Mouse (Mus musculus) hindbrain, embryonic 15.5 days (tissue): ENCODE data around the gene Sv2b. TPM values are rescaled to one million over a fixed set of nuclear protein-coding genes. Genes with fewer than 3 reads are reported as not detected.
"Not testable (repeated sequence)": the region's sequence is repeated elsewhere in the genome, so short reads cannot be mapped to it uniquely, and the experiment has no call there.

ENCODE experiments used
- ATAC-seq: fragments of 200-750 bp; cut with Nextera tagmentation; 2 replicates; pipeline ENCODE4 v1.8.0; 2017; ENCODE audit warnings: low read depth, moderate number of reproducible peaks, moderate TSS enrichment; ENCODE audit not compliant: low FRiP score
- H3K27ac ChIP-seq: fragments of 300-500 bp; sonication (generic); replicated peaks from 2 replicates; pipeline ENCODE4 v1.5.1; 2015; ENCODE audit warnings: mild to moderate bottlenecking, inconsistent platforms
- H3K27me3 ChIP-seq: fragments of 300-500 bp; sonication (generic); 2 replicates; pipeline ENCODE4 v1.6.1; 2015; ENCODE audit warnings: control low read depth, inconsistent platforms
- H3K36me3 ChIP-seq: fragments of 300-500 bp; sonication (generic); 2 replicates; pipeline ENCODE4 v1.6.1; 2015; ENCODE audit warnings: control low read depth, inconsistent platforms
- H3K4me1 ChIP-seq: fragments of 300-500 bp; sonication (generic); replicated peaks from 2 replicates; pipeline ENCODE4 v1.6.1; 2015; ENCODE audit warnings: control low read depth, inconsistent platforms
- H3K4me2 ChIP-seq: fragments of 300-500 bp; sonication (generic); 2 replicates; pipeline ENCODE4 v1.6.1; 2015; ENCODE audit warnings: moderate library complexity, mild to moderate bottlenecking, inconsistent platforms
- H3K4me3 ChIP-seq: fragments of 300-500 bp; sonication (generic); 2 replicates; pipeline ENCODE4 v1.5.1; 2015; ENCODE audit warnings: mild to moderate bottlenecking, inconsistent platforms
- H3K9ac ChIP-seq: fragments of 300-500 bp; sonication (generic); 2 replicates; pipeline ENCODE4 v1.6.1; 2015; ENCODE audit warnings: inconsistent platforms
- H3K9me3 ChIP-seq: fragments of 300-500 bp; sonication (generic); 2 replicates; pipeline ENCODE4 v1.6.1; 2016; ENCODE audit warnings: control low read depth, inconsistent platforms
- WGBS: fragments of 180-500 bp; shearing (Covaris S2); methylation state at CpG from one replicate; pipeline ENCODE4 v1.1.7; 2015; 5-methylcytosine and 5-hydroxymethylcytosine counted together
- polyA plus RNA-seq: library from polyadenylated mRNA; unstranded; fragments of >200 nt; fragmentation: Nextera tagmentation; extraction: Ambion mirVana; gene quantifications from 2 replicates; pipeline ENCODE4 v1.2.1, GENCODE M21; 2015

Sv2b gene
- polyA plus RNA-seq = 18.5 and 18.6 TPM in 2 replicates

DNA sequence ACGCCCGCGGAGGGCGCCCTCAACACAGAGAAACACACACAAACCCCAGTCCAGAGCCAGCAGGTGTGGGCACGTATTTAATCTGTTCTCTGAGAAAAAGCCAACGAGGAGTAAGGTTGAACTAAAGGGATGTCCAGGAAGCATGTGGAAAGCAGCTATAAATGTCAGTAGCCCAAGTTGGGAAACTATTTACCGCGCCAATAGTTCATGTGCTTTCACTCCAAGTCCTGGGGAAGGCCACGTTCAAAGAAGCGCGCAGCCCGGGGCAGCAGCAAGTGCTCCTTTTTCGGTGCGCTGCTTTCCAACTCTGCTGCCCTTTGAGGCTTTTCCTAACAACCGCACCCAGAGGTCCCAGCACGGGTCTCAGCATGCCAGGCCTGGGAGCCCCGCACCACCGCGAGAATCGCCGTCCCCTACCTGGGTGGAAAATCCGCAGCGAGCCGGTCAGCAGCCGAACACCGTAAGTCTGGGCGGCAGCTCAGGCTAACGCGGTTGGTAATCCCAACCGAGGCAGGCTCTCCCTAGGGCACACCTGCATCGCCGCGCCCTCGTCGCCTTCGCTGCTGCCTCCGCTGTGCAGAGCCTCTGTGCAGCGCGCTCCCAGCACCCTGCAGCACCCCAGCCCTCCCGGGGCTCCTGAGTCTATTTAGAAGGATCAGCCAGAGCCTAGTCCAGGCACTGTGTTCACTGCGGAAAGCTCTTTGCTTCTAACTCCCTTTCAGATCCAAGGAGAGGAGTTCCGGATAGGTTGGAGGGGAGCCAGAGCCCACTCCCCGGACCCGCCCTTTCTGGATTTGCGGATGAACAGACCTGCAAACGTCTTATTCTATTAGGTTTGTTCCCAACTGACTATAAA, at the start of gene Sv2b:
TSS of gene Sv2b (minus strand) at position 806 of the 856 bp plus-strand sequence.
- Histone ChIP-seq H3K27me3 (peaks cover 9% of the 10 kb centered on the region), H3K9ac (peak within 1 kb of the TSS; percentile 58), H3K9me3 (no peaks in the 10 kb centered on the region), H3K4me3 (peak within 1 kb of the TSS; percentile 47), H3K4me2 (peak within 1 kb of the TSS; percentile 77), H3K4me1 (peaks cover 23% of the 10 kb centered on the region), H3K27ac (peak within 1 kb of the TSS; percentile 57), H3K36me3 (no peaks in the 10 kb centered on the region)
- peak; percentile 65 for ATAC-seq
- under 1% methylated on average over 46 of the region's 46 CpGs for WGBS

DNA sequence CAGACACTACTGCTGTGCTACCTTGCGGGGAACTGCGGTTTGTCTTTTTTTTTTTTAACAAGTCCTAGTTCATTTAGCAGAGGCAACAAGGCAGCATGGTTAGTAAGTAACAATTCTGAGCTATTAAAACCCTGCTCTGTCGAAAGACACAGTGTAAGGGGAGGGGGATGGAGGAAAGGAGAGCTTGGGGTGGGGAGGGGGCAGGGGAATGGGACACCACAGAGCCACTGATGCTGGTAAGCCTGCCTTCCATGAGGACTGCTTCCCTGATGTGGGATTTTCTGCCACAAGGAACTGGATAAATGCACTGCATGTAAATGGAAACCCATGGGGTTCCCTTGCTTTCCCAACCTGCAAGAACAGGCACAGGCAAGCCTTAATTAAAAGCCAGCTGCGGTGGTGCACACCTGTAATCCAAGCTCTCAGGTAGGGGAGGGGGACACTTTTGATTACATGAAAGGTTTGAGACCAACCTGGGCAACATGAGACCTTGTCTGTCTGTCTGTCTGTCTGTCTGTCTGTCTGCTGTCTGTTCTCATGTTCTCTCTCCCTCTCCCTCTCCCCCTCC, 49.3 kb upstream of the Sv2b start:
- 39% methylated on average over 4 of the region's 4 CpGs for WGBS
- ATAC-seq = no peak
- no peak overlapping the region for H3K4me2 ChIP-seq
- H3K4me1 ChIP-seq = no peaks in the 10 kb centered on the region; the same call in 1 of the 2 replicates
- no peak overlapping the region for H3K27ac ChIP-seq
- H3K4me3 ChIP-seq = no peak overlapping the region
- no peaks in the 10 kb centered on the region for H3K36me3 ChIP-seq
- no peaks in the 10 kb centered on the region for H3K27me3 ChIP-seq
- H3K9ac ChIP-seq = no peak overlapping the region
- H3K9me3 ChIP-seq = no peaks in the 10 kb centered on the region

DNA sequence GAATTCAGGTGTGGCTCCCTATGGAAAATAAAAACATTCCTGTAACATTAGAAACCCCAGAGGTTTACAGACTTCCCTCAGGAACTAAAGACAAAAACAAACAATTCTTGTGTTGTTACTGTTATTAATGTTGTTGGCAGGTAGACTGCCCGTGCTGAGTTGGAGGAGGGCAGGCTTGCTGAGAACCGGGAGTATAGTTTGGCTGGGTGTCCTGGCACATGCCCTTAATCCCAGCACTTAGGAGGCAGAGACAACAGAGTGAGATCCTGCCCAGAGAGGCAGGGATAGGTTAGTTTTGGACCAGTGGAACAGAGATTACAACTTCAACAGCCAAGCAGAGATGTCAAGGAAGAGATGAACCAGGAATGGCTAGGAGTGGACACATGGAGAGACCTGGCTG, 46.5 kb upstream of the Sv2b start:
- no peaks in the 10 kb centered on the region for H3K9me3 ChIP-seq
- H3K36me3 ChIP-seq = no peaks in the 10 kb centered on the region
- H3K4me3 ChIP-seq = no peak overlapping the region
- no peak for ATAC-seq
- no peak overlapping the region for H3K27ac ChIP-seq
- no peaks in the 10 kb centered on the region for H3K4me1 ChIP-seq
- no peak overlapping the region for H3K4me2 ChIP-seq
- WGBS = 84% methylated on average over 2 of the region's 2 CpGs
- no peak overlapping the region for H3K9ac ChIP-seq
- no peaks in the 10 kb centered on the region for H3K27me3 ChIP-seq

DNA sequence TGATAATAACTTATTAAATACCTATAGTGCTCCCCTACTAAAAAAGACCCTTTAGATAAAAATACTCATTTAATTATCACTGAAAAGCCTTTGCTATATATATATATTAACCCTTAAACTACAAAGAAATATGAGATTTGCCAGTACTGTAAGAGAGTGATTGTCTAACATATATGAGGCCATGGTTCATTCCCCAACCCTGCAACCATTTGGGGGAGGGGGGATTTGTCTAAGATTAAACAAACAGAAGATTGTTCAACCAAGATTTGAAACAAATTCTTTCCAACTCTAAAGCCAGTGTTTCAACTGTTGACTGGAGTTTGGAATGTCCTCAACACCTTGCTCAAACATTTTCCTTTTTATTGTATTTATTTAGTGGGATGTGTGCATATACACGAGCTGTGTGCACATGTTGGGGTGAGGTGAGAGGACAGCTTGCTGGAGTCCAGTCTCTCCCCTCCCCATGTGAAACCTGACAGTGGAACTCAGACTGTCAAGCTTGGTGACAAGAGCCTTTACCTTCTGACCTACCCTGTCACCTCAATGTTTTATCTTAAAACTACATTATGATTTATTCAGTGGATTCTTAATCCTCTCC, 43.8 kb upstream of the Sv2b start:
- Histone ChIP-seq H3K36me3 (no peaks in the 10 kb centered on the region), H3K27ac (no peak overlapping the region), H3K9me3 (no peaks in the 10 kb centered on the region), H3K4me1 (no peaks in the 10 kb centered on the region), H3K9ac (no peak overlapping the region), H3K4me2 (no peak overlapping the region), H3K27me3 (no peaks in the 10 kb centered on the region), H3K4me3 (no peak overlapping the region)
- WGBS = 71% methylated on average over 1 of the region's 1 CpGs
- ATAC-seq = no peak

DNA sequence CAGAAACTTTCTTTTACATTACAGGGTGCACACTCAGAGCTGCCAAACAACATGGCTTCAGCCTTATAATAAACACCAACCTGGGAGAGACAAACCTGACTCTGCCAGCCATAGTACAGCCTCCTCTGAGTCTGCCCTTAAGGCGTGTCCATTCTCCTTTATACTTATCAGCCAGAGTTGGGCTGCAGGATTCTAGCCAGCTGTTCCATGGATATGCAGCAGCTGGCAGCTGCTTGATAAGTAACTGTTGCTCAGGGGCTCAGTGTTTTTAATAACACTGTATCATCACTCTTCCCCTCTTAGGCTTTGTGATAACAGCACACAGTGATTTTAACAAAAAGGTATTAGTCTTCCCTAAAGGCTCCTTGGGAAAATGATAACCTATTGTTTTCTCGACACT, 41.1 kb upstream of the Sv2b start:
- Histone ChIP-seq H3K4me3 (no peak overlapping the region), H3K4me1 (no peaks in the 10 kb centered on the region), H3K36me3 (no peaks in the 10 kb centered on the region), H3K9me3 (no peaks in the 10 kb centered on the region), H3K4me2 (no peak overlapping the region), H3K9ac (no peak overlapping the region), H3K27ac (no peak overlapping the region), H3K27me3 (no peaks in the 10 kb centered on the region)
- ATAC-seq = no peak
- 64% methylated on average over 2 of the region's 2 CpGs for WGBS

DNA sequence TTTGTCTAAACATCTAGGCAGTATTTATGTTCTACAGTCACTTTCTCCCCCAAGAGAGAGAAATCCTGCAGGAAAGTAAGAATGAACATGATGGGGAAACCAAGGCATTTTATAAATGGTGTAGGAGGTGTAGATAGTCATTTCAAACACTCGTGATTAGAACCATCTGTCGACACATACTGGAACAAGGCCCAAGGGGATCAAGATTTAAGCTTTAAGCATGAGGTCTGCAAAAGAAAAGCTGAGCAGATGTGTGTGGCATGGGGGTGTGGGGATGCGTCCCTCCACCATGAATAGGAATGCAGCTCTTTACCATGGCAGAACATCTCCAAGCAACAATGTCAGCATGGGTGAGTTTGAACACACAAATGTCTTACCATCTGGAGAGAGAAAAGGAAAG, 23.2 kb upstream of the Sv2b start:
- peaks cover 13% of the 10 kb centered on the region for H3K4me1 ChIP-seq
- no peak overlapping the region for H3K9ac ChIP-seq
- no peaks in the 10 kb centered on the region for H3K36me3 ChIP-seq
- H3K4me3 ChIP-seq = no peak overlapping the region
- no peak for ATAC-seq
- H3K4me2 ChIP-seq = no peak overlapping the region
- H3K27me3 ChIP-seq = no peaks in the 10 kb centered on the region
- H3K27ac ChIP-seq = no peak overlapping the region
- 35% methylated on average over 3 of the region's 3 CpGs for WGBS
- H3K9me3 ChIP-seq = no peaks in the 10 kb centered on the region

DNA sequence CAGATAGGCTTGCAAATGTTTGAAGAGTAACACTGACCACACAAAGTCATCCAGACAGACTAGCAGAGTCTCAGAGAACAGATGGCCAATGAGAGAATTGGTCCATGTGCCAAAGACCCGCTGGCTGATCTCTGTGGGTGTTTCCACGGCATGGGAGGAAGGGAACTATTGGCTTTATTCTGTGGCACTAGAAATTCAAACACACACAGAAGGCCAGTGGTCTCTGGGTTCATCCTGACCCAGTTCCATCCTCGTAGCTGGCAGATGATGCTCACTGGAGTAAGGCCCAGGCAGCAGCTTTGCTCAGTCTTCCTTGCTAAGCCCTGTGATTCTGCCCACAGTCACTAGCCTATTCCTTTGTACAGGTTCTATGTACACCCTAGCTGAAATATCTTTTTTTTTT, 20.7 kb upstream of the Sv2b start:
- H3K9ac ChIP-seq = no peak overlapping the region
- peaks cover 13% of the 10 kb centered on the region for H3K4me1 ChIP-seq
- peak overlapping the region; percentile 65 for H3K27ac ChIP-seq
- H3K36me3 ChIP-seq = no peaks in the 10 kb centered on the region
- no peak overlapping the region for H3K4me3 ChIP-seq
- WGBS = 33% methylated on average over 3 of the region's 3 CpGs
- peak; percentile 81 for ATAC-seq
- no peaks in the 10 kb centered on the region for H3K9me3 ChIP-seq
- no peaks in the 10 kb centered on the region for H3K27me3 ChIP-seq
- H3K4me2 ChIP-seq = no peak overlapping the region

DNA sequence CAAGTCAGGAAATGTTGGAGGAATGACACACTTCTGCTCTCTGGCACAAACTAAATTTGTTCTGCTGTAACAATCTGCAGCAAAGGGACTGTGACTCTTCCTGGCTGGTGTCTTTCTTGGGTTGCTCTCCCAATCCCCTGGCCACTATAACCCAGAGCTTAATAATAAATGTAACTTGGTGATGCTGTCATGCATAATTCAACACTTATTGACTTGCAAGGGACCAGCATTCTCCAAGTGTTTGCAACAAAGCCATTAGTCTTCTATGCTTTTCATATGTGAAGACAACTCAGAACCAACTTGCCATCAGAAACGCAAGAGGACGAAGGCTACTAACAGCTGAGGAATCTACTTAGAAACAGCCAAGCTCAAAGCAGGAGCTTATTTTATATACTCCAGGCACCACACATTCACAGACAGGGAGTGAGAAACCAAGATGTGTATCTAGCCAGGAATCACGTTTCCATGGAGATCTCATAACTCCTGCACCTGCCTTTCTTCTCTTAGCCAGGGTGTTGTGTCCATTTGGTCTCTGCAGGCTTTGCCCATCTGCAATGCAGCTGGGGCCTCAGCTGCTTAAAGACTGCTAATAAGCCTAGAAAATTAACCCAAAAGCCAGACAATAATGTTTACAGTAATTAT, 19.8 kb upstream of the Sv2b start:
- no peaks in the 10 kb centered on the region for H3K9me3 ChIP-seq
- H3K9ac ChIP-seq = no peak overlapping the region
- H3K4me3 ChIP-seq = no peak overlapping the region
- WGBS = 25% methylated on average over 3 of the region's 3 CpGs
- peak overlapping the region; percentile 65 for H3K27ac ChIP-seq
- H3K4me2 ChIP-seq = no peak overlapping the region
- peak; percentile 79; the same call in 1 of the 2 replicates for ATAC-seq
- H3K36me3 ChIP-seq = no peaks in the 10 kb centered on the region
- H3K4me1 ChIP-seq = peaks cover 13% of the 10 kb centered on the region
- H3K27me3 ChIP-seq = no peaks in the 10 kb centered on the region

DNA sequence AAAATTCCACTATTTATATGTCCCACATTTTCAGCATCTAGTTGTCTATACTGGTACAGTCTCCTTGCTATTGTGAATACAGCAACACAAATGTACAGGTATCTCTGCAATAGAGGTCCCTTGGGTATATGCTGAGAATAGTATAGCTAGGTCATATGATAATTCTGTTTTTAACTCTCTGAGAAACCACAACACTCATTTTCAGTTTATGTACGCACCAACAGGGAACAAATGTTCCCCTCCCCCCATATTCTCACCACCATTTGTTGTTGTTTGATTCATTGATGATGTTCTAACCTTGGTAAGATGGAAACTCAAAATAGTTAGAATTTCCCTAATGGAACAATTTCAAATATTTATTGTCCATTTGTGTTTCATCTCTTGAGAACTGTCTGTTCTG, 16.2 kb upstream of the Sv2b start:
- WGBS = 89% methylated on average over 1 of the region's 1 CpGs
- no peak for ATAC-seq
- Histone ChIP-seq H3K36me3 (no peaks in the 10 kb centered on the region), H3K27ac (no peak overlapping the region), H3K4me3 (no peak overlapping the region), H3K9ac (no peak overlapping the region), H3K27me3 (no peaks in the 10 kb centered on the region), H3K4me1 (peaks cover 13% of the 10 kb centered on the region), H3K4me2 (no peak overlapping the region), H3K9me3 (no peaks in the 10 kb centered on the region)

DNA sequence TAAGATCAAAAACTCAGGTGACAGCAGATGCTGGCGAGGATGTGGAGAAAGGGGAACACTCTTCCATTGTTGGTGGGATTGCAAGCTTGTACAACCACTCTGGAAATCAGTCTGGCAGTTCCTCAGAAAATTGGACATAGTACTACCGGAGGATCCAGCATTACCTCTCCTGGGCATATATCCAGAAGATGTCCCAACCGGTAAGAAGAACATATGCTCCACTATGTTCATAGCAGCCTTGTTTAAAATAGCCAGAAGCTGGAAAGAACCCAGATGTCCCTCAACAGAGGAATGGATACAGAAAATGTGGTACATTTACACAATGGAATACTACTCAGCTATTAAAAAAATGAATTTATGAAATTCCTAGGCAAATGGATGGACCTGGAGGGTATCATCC, 13.7 kb upstream of the Sv2b start:
- not testable (repeated sequence) for H3K36me3 ChIP-seq, H3K27me3 ChIP-seq, H3K4me1 ChIP-seq, ATAC-seq, H3K9me3 ChIP-seq, H3K4me2 ChIP-seq, H3K9ac ChIP-seq, H3K27ac ChIP-seq, H3K4me3 ChIP-seq
- 87% methylated on average over 3 of the region's 3 CpGs for WGBS

DNA sequence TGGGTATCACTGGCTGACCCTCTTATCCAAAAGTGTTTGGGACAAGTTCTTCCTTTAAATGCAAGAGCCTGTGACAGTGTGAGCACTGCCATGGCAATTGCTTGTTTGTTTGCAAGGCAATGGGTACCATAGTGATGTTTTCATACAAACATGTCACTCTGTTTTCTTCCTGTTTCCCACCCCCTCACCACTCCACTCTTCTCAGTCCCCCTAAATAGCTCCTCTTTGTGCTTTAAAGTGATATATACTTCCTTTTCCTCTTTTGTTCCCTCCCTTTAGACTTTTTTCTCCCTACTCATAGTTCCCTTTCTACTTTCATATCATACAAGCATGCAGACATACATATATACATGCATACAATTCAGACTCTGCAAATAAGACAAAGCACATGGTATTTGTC, 10.9 kb upstream of the Sv2b start:
- Histone ChIP-seq H3K27ac (no peak overlapping the region), H3K27me3 (no peaks in the 10 kb centered on the region), H3K9ac (no peak overlapping the region), H3K36me3 (no peaks in the 10 kb centered on the region), H3K4me3 (no peak overlapping the region), H3K4me2 (no peak overlapping the region), H3K4me1 (0 out of 2 replicates have a peak, but pooled peaks cover 3% of the 10 kb centered on the region), H3K9me3 (no peaks in the 10 kb centered on the region)
- no peak for ATAC-seq

DNA sequence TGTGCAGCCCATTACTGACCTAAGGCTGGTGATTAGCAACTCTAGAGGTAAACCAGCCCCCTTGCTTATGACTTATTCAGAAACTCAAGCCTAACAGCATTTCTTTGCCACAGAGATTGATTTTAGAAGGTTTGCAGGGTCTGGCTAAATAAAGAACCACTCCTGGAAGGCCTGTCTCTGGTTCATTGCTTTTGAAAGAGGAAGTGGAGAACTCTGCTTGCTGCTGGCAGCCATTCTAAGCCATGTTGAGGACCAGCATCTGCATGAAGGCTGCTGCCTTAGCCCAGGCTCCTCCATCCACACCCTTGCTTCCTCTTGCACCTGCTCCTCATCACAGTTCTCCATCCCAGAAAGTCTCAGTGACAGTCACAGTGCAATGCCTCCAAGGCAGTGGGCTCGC, 9.3 kb upstream of the Sv2b start:
- Histone ChIP-seq H3K36me3 (no peaks in the 10 kb centered on the region), H3K4me3 (no peak overlapping the region), H3K4me1 (0 out of 2 replicates have a peak, but pooled peaks cover 3% of the 10 kb centered on the region), H3K9me3 (no peaks in the 10 kb centered on the region), H3K4me2 (no peak overlapping the region), H3K27me3 (no peaks in the 10 kb centered on the region), H3K27ac (no peak overlapping the region), H3K9ac (no peak overlapping the region)
- WGBS = 83% methylated on average over 1 of the region's 1 CpGs
- no peak for ATAC-seq
